Mouse (Mus musculus): Measurements from ENCODE around the gene Olfr1086. TPM values are rescaled to one million over a fixed set of nuclear protein-coding genes. Genes with fewer than 3 reads are reported as not detected.
"Not testable (repeated sequence)": the region's sequence is repeated elsewhere in the genome, so short reads cannot be mapped to it uniquely, and the experiment has no call there.

The Olfr1086 gene
- not detected in 2 replicates for polyA plus RNA-seq (2016; fragmentation: Nextera tagmentation; extraction: Ambion mirVana)

- H3K27ac ChIP-seq, result no peak within 1 kb of the TSS
- H3K4me1 ChIP-seq, result no peaks in the 10 kb centered on the region
- H3K9me3 ChIP-seq, result no peaks in the 10 kb centered on the region
- no peaks in the 10 kb centered on the region for H3K27me3 ChIP-seq (ENCODE audit: insufficient read depth, poor library complexity, severe bottlenecking)
- no peaks in the 10 kb centered on the region for H3K36me3 ChIP-seq
- no peak within 1 kb of the TSS for H3K4me3 ChIP-seq
- 78% methylated on average over 2 of the region's 2 CpGs for WGBS
- no peak for DNase-seq (ENCODE audit: low spot score)
Measured at GRCm38 (mm10) chr2:86679992-86680391, at the start of gene Olfr1086. Gene Olfr1086 (minus strand): TSS chr2:86680092.

GRCm38 (mm10) chr2:86698295-86698694 lies 18.4 kb upstream of the Olfr1086 start, which contains the start of gene Olfr1087:
Gene Olfr1087 (minus strand): TSS chr2:86698395.
- H3K4me3 ChIP-seq, result no peak within 1 kb of the TSS
- no peak for DNase-seq (ENCODE audit: low spot score)
- no peaks in the 10 kb centered on the region for H3K36me3 ChIP-seq
- no peaks in the 10 kb centered on the region for H3K4me1 ChIP-seq
- H3K27me3 ChIP-seq (ENCODE audit: insufficient read depth, poor library complexity, severe bottlenecking), result no peaks in the 10 kb centered on the region
- H3K27ac ChIP-seq, result no peak within 1 kb of the TSS
- H3K9me3 ChIP-seq, result no peaks in the 10 kb centered on the region

GRCm38 (mm10) chr2:86661919-86662318 lies 18.0 kb downstream of the Olfr1086 start, which contains the start of gene Olfr1085:
Gene Olfr1085 (minus strand): TSS chr2:86662019.
- Histone ChIP-seq H3K4me1 (no peaks in the 10 kb centered on the region), H3K36me3 (no peaks in the 10 kb centered on the region), H3K27me3 (ENCODE audit: insufficient read depth, poor library complexity, severe bottlenecking) (no peaks in the 10 kb centered on the region), H3K27ac (no peak within 1 kb of the TSS), H3K4me3 (no peak within 1 kb of the TSS), H3K9me3 (no peaks in the 10 kb centered on the region)
- DNase-seq (ENCODE audit: low spot score), result no peak
- WGBS, result 43% methylated on average over 1 of the region's 1 CpGs

GRCm38 (mm10) chr2:86639625-86640024 lies 40.3 kb downstream of the Olfr1086 start, which contains the start of gene Olfr1084:
Gene Olfr1084 (minus strand): TSS chr2:86639725.
- WGBS, result 61% methylated on average over 1 of the region's 1 CpGs

More at GRCm38 (mm10) chr2:86639625-86640024, 40.3 kb downstream of the Olfr1086 start, which contains the start of gene Olfr1084:
- H3K9me3 ChIP-seq; H3K27me3 ChIP-seq (ENCODE audit: insufficient read depth, poor library complexity, severe bottlenecking); H3K4me1 ChIP-seq; H3K36me3 ChIP-seq; DNase-seq (ENCODE audit: low spot score); H3K27ac ChIP-seq; H3K4me3 ChIP-seq: not testable (repeated sequence)

Other genes starting within 250 kb of the Olfr1086 start
- gene Olfr1065, start 229.5 kb downstream of the Olfr1086 start, polyA plus RNA-seq (2016; fragmentation: Nextera tagmentation; extraction: Ambion mirVana), result not detected in 2 replicates
- not detected in 2 replicates for gene Olfr1066, start 223.8 kb downstream of the Olfr1086 start, polyA plus RNA-seq (2016; fragmentation: Nextera tagmentation; extraction: Ambion mirVana)
- not detected in 2 replicates for gene Olfr228, start 192.7 kb downstream of the Olfr1086 start, polyA plus RNA-seq (2016; fragmentation: Nextera tagmentation; extraction: Ambion mirVana)
- gene Olfr1076, start 171.6 kb downstream of the Olfr1086 start, polyA plus RNA-seq (2016; fragmentation: Nextera tagmentation; extraction: Ambion mirVana), result not detected in 2 replicates
- not detected in 2 replicates for gene Olfr1079, start 137.6 kb downstream of the Olfr1086 start, polyA plus RNA-seq (2016; fragmentation: Nextera tagmentation; extraction: Ambion mirVana)
- not detected in 2 replicates for gene Olfr1080, start 121.9 kb downstream of the Olfr1086 start, polyA plus RNA-seq (2016; fragmentation: Nextera tagmentation; extraction: Ambion mirVana)
- gene Olfr1082, start 81.1 kb downstream of the Olfr1086 start, polyA plus RNA-seq (2016; fragmentation: Nextera tagmentation; extraction: Ambion mirVana), result not detected in 2 replicates
- not detected in 2 replicates for gene Olfr1084, start 40.4 kb downstream of the Olfr1086 start, polyA plus RNA-seq (2016; fragmentation: Nextera tagmentation; extraction: Ambion mirVana)
- not detected in 2 replicates for gene Olfr1085, start 18.1 kb downstream of the Olfr1086 start, polyA plus RNA-seq (2016; fragmentation: Nextera tagmentation; extraction: Ambion mirVana)
- gene Olfr1087, start 18.3 kb upstream of the Olfr1086 start, polyA plus RNA-seq (2016; fragmentation: Nextera tagmentation; extraction: Ambion mirVana), result not detected in 2 replicates
- gene Olfr1089, start 53.6 kb upstream of the Olfr1086 start, polyA plus RNA-seq (2016; fragmentation: Nextera tagmentation; extraction: Ambion mirVana), result not detected in 2 replicates
- gene Olfr1090, start 78.9 kb upstream of the Olfr1086 start, polyA plus RNA-seq (2016; fragmentation: Nextera tagmentation; extraction: Ambion mirVana), result not detected in 2 replicates
- gene Olfr1093, start 102.4 kb upstream of the Olfr1086 start, polyA plus RNA-seq (2016; fragmentation: Nextera tagmentation; extraction: Ambion mirVana), result not detected in 2 replicates
- gene Olfr141, start 129.9 kb upstream of the Olfr1086 start, polyA plus RNA-seq (2016; fragmentation: Nextera tagmentation; extraction: Ambion mirVana), result not detected in 2 replicates
- not detected in 2 replicates for gene Olfr1094, start 144.6 kb upstream of the Olfr1086 start, polyA plus RNA-seq (2016; fragmentation: Nextera tagmentation; extraction: Ambion mirVana)
- gene Olfr1095, start 171.6 kb upstream of the Olfr1086 start, polyA plus RNA-seq (2016; fragmentation: Nextera tagmentation; extraction: Ambion mirVana), result not detected in 2 replicates
- not detected in 2 replicates for gene Gm13723, start 194.7 kb upstream of the Olfr1086 start, polyA plus RNA-seq (2016; fragmentation: Nextera tagmentation; extraction: Ambion mirVana)
- not detected in 2 replicates for gene Olfr1097, start 212.1 kb upstream of the Olfr1086 start, polyA plus RNA-seq (2016; fragmentation: Nextera tagmentation; extraction: Ambion mirVana)
- not detected in 2 replicates for gene Olfr1098, start 244.5 kb upstream of the Olfr1086 start, polyA plus RNA-seq (2016; fragmentation: Nextera tagmentation; extraction: Ambion mirVana)

All from heart, embryonic 10.5 days (tissue).